Mouse (Mus musculus): ENCODE measurements around the gene Crocc2. TPM values are rescaled to one million over a fixed set of nuclear protein-coding genes. Genes with fewer than 3 reads are reported as not detected.

Gene Crocc2
- polyA plus RNA-seq, 1 experiment from 2014 or later, result 0.38 TPM

DNA sequence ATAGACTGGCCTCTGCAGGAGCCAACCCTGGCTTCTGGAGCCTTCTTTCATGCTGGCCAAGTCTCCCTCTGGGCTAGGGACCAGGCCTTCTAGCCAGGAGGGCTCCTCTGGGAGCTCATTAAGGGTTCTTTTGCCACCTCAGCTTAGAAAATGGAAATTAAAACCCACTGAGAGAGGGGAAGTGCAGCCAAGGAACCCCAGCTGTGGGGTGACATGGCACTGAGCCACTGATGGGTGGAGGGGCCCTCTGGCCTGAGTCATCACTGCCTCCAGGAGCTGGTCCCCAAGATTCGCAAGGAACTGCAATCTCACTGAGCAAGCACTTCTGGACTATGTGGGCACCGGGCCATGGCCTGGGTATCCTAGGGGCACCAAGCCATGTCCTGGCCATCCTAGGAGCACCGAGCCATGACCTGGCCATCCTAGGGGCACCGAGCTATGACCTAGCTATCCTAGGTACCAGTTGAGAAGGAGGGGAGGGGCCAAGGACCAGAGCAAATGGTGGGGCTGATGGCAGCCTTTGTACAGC is 39.1 kb downstream of the Crocc2 start:
- no peaks in the 10 kb centered on the region for H3K36me3 ChIP-seq
- no peak overlapping the region for H3K4me2 ChIP-seq
- no peaks in the 10 kb centered on the region for H3K9me3 ChIP-seq
- H3K4me3 ChIP-seq, result no peak overlapping the region
- WGBS, result 95% methylated on average over 4 of the region's 4 CpGs
- H3K27ac ChIP-seq, result no peak overlapping the region
- no peak overlapping the region for H3K9ac ChIP-seq
- no peak for ATAC-seq (ENCODE audit: low FRiP score)
- no peaks in the 10 kb centered on the region for H3K27me3 ChIP-seq
- H3K4me1 ChIP-seq (replicated peaks), result peaks cover 24% of the 10 kb centered on the region

DNA sequence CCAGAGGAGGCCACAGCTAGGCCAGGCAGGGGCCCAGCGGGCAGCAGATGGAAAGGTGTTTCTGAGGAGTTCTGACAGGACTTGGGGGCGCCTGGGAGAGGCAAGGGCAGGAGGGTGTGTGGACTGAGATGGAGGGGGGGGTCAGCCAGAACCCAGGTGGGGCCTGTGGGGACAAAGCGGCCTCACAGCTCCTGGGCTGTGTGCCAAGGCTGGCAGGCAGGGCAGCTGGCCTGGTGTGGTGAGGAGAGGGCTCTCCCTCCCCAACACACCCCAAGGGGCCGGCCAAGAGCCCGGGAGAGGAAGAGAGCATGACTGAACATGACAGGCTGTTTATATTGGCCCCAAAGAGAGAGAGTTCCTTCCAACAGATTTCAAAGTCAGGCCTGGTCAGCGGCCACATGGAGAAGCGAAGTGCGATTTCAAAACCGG is 41.7 kb downstream of the Crocc2 start:
- peak; percentile 63 for ATAC-seq (ENCODE audit: low FRiP score)
- no peak overlapping the region for H3K9ac ChIP-seq
- 32% methylated on average over 9 of the region's 9 CpGs for WGBS
- H3K4me1 ChIP-seq (replicated peaks), result peaks cover 29% of the 10 kb centered on the region
- no peaks in the 10 kb centered on the region for H3K9me3 ChIP-seq
- H3K27ac ChIP-seq, result peak overlapping the region; percentile 60
- H3K27me3 ChIP-seq, result no peaks in the 10 kb centered on the region
- H3K36me3 ChIP-seq, result no peaks in the 10 kb centered on the region
- no peak overlapping the region for H3K4me2 ChIP-seq
- no peak overlapping the region for H3K4me3 ChIP-seq

DNA sequence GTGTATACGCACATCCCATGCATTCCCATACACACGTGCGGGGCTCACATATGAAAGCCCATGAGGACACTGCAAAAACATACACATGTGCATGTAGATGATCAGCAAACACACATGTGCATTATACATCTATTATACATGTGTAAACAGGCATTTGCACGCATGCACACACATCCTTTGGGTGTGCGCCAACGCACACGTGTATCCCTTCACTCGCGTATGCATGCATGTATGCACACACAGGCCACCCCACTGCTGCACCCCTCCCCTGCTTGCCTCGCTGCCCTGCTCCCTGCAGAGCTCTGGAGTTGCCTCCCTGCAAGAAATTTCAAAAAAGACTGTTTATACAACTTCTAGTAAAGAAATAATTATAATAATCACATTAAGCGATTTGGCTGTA is 42.5 kb downstream of the Crocc2 start:
- no peak overlapping the region for H3K4me2 ChIP-seq
- no peaks in the 10 kb centered on the region for H3K9me3 ChIP-seq
- H3K4me1 ChIP-seq (replicated peaks), result peaks cover 29% of the 10 kb centered on the region
- H3K36me3 ChIP-seq, result no peaks in the 10 kb centered on the region
- no peak for ATAC-seq (ENCODE audit: low FRiP score)
- H3K27me3 ChIP-seq, result no peaks in the 10 kb centered on the region
- no peak overlapping the region for H3K9ac ChIP-seq
- no peak overlapping the region for H3K27ac ChIP-seq
- WGBS, result 79% methylated on average over 11 of the region's 11 CpGs
- H3K4me3 ChIP-seq, result no peak overlapping the region

DNA sequence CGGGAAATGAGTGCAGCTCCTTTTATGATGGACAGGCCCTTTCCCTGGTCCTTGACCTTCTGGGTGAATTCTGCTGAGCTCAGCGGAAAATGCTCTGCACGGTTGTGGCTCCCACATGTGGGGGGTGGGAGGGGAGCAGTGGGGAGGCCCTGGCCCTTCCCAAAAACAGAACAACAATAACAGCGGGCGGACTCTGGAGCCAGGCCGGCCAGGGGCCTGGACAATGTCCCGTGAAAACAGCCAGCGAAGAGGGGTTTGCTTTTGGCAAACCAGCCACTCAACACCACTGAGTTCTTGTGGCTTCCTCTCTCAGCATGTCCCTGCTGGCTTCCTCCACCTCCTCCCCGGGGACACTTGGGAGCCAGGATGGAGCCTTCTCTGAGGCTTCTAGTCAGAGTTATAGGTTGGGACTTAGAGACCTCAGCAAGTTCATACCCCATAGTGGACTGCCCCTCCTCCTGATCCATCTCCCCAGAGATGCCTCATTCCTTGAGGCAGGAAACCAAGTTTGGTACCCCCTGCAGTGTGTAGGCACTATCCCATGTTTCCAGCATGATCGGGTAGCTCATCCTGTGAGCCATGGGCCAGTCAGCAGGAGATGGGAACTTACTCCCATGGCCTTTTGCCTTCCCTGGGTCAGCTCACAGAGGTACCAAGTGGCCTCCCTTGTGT is 43.2 kb downstream of the Crocc2 start:
- Histone ChIP-seq H3K9me3 (no peaks in the 10 kb centered on the region), H3K9ac (no peak overlapping the region), H3K4me2 (no peak overlapping the region), H3K4me3 (no peak overlapping the region), H3K27ac (no peak overlapping the region), H3K27me3 (no peaks in the 10 kb centered on the region), H3K4me1 (replicated peaks) (peaks cover 29% of the 10 kb centered on the region), H3K36me3 (no peaks in the 10 kb centered on the region)
- ATAC-seq (ENCODE audit: low FRiP score), result no peak
- WGBS, result 39% methylated on average over 10 of the region's 10 CpGs

DNA sequence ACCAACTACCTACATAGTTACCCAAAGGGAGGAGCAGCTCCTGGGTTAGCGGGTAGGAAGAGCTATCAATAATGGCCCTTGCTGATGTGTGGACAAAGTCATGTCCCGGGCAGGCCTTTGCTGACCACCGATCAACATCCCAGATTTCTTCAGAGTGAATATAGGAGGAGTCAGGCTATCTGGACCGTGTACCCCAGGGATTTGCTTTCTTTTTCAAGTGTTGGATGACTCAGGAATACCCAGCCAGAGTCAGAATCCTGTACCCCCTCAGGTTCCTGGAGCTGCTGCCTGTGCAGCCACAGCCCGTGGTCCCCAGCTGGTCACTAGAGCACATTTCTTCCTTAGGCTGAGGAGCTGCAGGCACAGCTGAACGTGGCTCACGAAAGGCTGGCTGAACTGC is 43.9 kb downstream of the Crocc2 start:
- H3K4me3 ChIP-seq, result no peak overlapping the region
- no peak overlapping the region for H3K27ac ChIP-seq
- no peaks in the 10 kb centered on the region for H3K36me3 ChIP-seq
- H3K27me3 ChIP-seq, result no peaks in the 10 kb centered on the region
- no peak overlapping the region for H3K4me2 ChIP-seq
- ATAC-seq (ENCODE audit: low FRiP score), result no peak
- H3K9ac ChIP-seq, result no peak overlapping the region
- peaks cover 35% of the 10 kb centered on the region for H3K4me1 ChIP-seq (replicated peaks)
- 81% methylated on average over 7 of the region's 7 CpGs for WGBS
- H3K9me3 ChIP-seq, result no peaks in the 10 kb centered on the region

DNA sequence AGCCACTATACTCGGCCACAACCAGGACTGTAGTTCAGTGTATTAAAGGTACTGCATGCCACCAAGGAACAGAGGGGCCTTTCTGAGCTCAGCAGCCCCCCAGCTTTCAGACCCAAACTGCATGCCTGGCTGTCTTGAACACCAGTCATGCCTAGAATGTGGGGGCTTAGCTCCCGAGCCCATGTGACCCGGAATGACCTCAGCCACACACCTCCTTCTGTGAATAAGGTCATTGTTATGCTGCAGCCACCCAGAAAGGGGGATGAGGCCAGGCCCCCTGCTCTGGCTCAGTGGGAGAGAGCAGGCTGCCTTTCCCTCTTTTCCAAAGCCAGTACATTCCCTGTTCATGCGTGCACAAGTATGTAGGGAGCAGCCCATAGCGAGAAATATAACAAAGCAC is 46.1 kb downstream of the Crocc2 start:
- Histone ChIP-seq H3K36me3 (no peaks in the 10 kb centered on the region), H3K27ac (no peak overlapping the region), H3K4me1 (replicated peaks) (peaks cover 35% of the 10 kb centered on the region), H3K9ac (no peak overlapping the region), H3K9me3 (no peaks in the 10 kb centered on the region), H3K4me2 (no peak overlapping the region), H3K27me3 (0 out of 2 replicates have a peak, but pooled peaks cover 3% of the 10 kb centered on the region), H3K4me3 (no peak overlapping the region)
- WGBS, result 24% methylated on average over 5 of the region's 5 CpGs
- no peak for ATAC-seq (ENCODE audit: low FRiP score)

DNA sequence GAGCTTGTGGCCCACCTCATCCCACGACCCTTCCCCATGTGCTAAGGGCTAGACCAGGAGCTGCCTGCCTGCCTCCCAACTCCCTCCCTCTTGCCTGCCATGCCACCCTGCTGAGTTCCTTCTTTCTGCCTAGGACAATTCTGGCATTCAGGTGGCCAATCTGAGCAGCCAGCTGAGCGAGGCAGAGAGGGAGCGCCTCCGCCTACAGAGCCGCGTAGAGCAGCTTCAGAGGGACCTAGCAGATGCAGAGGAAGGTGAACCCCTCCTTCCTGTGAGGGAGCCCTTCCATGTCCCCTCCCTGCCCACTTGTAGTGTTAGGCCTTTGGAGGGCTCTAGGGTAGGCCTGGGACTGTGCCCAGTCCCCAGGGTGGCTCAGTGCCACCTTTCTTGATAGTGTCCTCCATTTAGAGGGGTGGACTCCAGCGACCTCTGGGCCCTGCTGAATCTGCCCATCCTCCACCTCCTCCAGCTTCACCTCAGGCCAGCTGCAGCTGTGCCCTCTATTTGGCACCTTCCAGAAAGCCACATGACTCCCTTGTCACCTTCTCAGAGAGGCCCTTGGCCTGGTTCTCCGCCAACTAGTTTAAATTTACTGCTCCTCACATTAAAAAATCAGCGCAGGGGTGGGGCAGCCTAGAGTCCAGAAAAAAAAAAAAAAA is 48.4 kb downstream of the Crocc2 start:
- Histone ChIP-seq H3K27me3 (0 out of 2 replicates have a peak, but pooled peaks cover 3% of the 10 kb centered on the region), H3K4me1 (replicated peaks) (peaks cover 16% of the 10 kb centered on the region; the same call in 1 of the 2 replicates), H3K27ac (no peak overlapping the region), H3K9me3 (no peaks in the 10 kb centered on the region), H3K36me3 (no peaks in the 10 kb centered on the region), H3K4me2 (no peak overlapping the region), H3K9ac (no peak overlapping the region), H3K4me3 (no peak overlapping the region)
- 70% methylated on average over 9 of the region's 9 CpGs for WGBS
- ATAC-seq (ENCODE audit: low FRiP score), result no peak

DNA sequence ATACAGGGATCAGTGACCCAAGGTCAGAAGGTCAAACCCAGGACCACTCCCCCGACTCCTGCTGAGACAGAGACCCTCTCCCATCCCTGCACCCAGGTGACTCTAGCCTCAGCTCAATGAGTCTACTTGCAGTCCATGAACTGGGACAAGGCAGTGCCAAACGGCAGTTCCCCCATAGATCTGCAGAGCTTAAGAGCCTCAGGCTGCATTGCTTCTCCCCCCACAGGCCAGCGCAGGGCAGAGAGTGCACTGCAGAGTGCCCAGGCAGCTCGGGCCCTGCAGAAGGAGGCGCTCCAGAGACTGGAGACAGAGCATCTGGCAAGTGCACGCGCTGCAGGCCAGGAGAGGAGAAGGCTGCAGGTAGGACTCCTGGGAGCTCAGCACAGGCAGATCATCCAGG is 49.0 kb downstream of the Crocc2 start:
- H3K9ac ChIP-seq, result peak overlapping the region; percentile 29; the same call in 1 of the 2 replicates
- H3K9me3 ChIP-seq, result no peaks in the 10 kb centered on the region
- H3K36me3 ChIP-seq, result no peaks in the 10 kb centered on the region
- no peak for ATAC-seq (ENCODE audit: low FRiP score)
- 45% methylated on average over 7 of the region's 7 CpGs for WGBS
- no peak overlapping the region for H3K4me2 ChIP-seq
- no peak overlapping the region for H3K27ac ChIP-seq
- no peak overlapping the region for H3K4me3 ChIP-seq
- peaks cover 16% of the 10 kb centered on the region; the same call in 1 of the 2 replicates for H3K4me1 ChIP-seq (replicated peaks)
- 0 out of 2 replicates have a peak, but pooled peaks cover 6% of the 10 kb centered on the region for H3K27me3 ChIP-seq

DNA sequence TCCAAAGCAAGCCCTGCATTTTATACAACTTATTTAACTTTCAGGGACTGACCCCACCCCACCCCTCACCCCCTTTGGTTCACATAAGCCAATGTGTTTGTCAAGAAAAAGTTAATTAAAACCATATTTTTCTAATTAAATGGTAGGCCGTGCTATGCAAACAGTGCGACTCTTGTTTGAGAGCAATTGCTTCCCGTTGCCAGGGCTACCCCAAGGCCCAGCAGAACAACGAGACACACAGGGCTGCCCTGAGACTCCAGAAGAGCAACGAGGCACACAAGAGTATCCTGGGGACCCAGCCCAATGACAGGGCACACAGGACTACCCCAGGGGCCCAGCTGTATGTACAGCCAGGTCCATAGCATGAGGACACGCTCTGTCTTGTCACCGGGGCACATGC is 52.3 kb downstream of the Crocc2 start:
- Histone ChIP-seq H3K4me3 (no peak overlapping the region), H3K4me1 (replicated peaks) (peaks cover 27% of the 10 kb centered on the region), H3K36me3 (no peaks in the 10 kb centered on the region), H3K27ac (no peak overlapping the region), H3K9ac (no peak overlapping the region), H3K4me2 (no peak overlapping the region), H3K27me3 (peaks cover 26% of the 10 kb centered on the region), H3K9me3 (no peaks in the 10 kb centered on the region)
- ATAC-seq (ENCODE audit: low FRiP score), result no peak
- WGBS, result 55% methylated on average over 7 of the region's 7 CpGs

DNA sequence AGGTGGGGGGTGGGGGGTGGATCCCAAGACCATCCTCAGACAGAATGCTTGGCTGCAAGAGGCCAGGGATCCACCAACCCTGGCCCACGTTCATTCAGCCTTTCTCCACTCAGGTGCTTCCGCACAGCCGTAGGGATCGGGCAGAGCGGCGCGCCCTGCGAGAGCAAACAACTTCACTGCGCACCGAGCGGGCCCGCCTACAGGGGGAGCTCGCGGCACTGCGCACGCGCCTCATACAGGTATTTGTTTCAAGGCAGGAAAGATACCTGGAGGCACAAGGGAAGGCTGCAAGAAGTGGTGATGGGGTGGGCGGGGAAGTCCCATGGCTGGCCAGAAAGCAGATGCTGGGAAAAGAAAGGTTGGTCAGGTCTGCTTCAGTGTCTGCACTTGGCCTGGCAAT is 55.4 kb downstream of the Crocc2 start:
- Histone ChIP-seq H3K4me3 (no peak overlapping the region), H3K9ac (no peak overlapping the region), H3K27ac (no peak overlapping the region), H3K36me3 (no peaks in the 10 kb centered on the region), H3K27me3 (peaks cover 26% of the 10 kb centered on the region), H3K4me1 (replicated peaks) (peaks cover 34% of the 10 kb centered on the region), H3K9me3 (no peaks in the 10 kb centered on the region), H3K4me2 (no peak overlapping the region)
- 7% methylated on average over 18 of the region's 18 CpGs for WGBS
- ATAC-seq (ENCODE audit: low FRiP score), result no peak

DNA sequence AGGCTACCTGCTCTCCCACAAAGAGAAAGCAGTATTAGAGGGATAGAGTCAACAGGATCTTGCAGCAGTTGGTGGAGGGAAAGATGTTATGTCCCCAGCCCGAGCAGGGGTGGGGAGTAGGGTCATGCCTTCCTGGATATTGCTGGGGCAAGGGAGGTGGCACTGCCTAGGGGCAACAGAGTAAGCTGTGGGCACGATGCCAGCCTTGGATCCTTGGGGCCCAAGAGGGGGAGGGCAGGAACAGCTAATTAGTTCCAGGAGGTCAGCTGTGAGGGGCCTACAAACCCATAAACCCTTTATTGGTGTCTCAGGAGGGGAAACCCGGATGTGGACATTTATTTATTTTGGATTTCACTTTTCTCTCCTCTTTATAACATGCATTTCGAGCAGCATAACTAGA is 56.7 kb downstream of the Crocc2 start:
- no peaks in the 10 kb centered on the region for H3K9me3 ChIP-seq
- H3K4me3 ChIP-seq, result no peak overlapping the region
- peaks cover 37% of the 10 kb centered on the region for H3K4me1 ChIP-seq (replicated peaks)
- H3K4me2 ChIP-seq, result no peak overlapping the region
- no peaks in the 10 kb centered on the region for H3K36me3 ChIP-seq
- 46% methylated on average over 4 of the region's 4 CpGs for WGBS
- H3K27ac ChIP-seq, result peak overlapping the region; percentile 40; the same call in 1 of the 2 replicates
- ATAC-seq (ENCODE audit: low FRiP score), result no peak
- H3K9ac ChIP-seq, result no peak overlapping the region
- H3K27me3 ChIP-seq, result peaks cover 23% of the 10 kb centered on the region

DNA sequence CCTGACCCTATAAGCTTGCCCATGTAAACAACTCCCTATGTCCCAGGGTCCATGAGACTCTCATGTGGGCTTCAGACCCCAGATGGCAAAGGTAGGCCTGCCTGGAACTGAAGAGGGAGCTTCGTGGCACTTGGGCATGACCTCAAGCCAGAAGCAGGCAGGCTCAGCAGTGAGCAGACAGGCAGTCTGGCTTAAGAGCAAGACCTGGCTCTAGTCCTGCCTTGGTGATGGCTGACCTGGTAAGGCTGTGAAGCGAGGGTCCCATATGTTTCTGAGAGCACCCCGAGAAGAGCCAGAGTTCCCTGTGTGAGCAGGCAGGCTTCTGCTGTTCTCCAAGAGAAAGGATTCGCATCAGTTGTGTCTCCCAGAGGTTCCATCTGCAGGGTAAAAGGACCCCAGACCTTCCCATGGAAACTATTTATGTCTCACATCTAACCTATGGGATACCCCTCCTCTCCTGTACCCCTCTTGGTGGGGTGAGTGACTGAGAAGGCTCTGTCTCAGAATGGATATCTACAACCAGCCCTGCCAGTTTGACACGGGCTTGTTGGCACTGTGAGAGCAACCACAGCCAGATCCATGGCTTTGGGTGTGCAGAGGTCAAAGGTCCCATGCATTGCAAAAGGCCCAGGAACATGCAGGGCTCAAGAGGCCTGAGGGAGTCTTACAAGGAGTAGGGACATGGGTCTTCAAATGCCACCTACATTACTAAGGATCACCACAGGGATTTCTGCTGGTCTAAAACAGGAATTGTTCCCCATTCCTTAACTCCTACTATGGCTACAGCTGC is 57.4 kb downstream of the Crocc2 start:
- no peak for ATAC-seq (ENCODE audit: low FRiP score)
- H3K9me3 ChIP-seq, result no peaks in the 10 kb centered on the region
- 84% methylated on average over 5 of the region's 5 CpGs for WGBS
- no peak overlapping the region for H3K4me3 ChIP-seq
- no peaks in the 10 kb centered on the region for H3K36me3 ChIP-seq
- no peak overlapping the region for H3K27ac ChIP-seq
- peaks cover 23% of the 10 kb centered on the region for H3K27me3 ChIP-seq
- H3K9ac ChIP-seq, result no peak overlapping the region
- no peak overlapping the region for H3K4me2 ChIP-seq
- H3K4me1 ChIP-seq (replicated peaks), result peaks cover 36% of the 10 kb centered on the region

Data from hindbrain, embryonic 13.5 days (tissue).